Mouse (Mus musculus) embryonic stem cell, embryonic (primary cell): ENCODE measurements around the gene Fam71b.

Experiments used
- CTCF ChIA-PET, 4 experiments: fragments of 300-600 bp in 2 of 4; fragments of 350-600 bp in 2 of 4; sonication (Branson Sonifier 250); formaldehyde crosslinking; loops; one replicate each; lab custom pipeline; 2022; ENCODE audit warnings: inconsistent platforms in 2 of 4; lab: Charles Lee
- POLR2A ChIA-PET, 4 experiments: fragments of 300-600 bp in 2 of 4; fragments of 350-600 bp in 2 of 4; sonication (Branson Sonifier 250); formaldehyde crosslinking; loops; one replicate each; lab custom pipeline; 2022; ENCODE audit warnings: antibody characterized with exemption in 4 of 4, inconsistent platforms in 1 of 4; lab: Charles Lee

Fam71b gene

DNA sequence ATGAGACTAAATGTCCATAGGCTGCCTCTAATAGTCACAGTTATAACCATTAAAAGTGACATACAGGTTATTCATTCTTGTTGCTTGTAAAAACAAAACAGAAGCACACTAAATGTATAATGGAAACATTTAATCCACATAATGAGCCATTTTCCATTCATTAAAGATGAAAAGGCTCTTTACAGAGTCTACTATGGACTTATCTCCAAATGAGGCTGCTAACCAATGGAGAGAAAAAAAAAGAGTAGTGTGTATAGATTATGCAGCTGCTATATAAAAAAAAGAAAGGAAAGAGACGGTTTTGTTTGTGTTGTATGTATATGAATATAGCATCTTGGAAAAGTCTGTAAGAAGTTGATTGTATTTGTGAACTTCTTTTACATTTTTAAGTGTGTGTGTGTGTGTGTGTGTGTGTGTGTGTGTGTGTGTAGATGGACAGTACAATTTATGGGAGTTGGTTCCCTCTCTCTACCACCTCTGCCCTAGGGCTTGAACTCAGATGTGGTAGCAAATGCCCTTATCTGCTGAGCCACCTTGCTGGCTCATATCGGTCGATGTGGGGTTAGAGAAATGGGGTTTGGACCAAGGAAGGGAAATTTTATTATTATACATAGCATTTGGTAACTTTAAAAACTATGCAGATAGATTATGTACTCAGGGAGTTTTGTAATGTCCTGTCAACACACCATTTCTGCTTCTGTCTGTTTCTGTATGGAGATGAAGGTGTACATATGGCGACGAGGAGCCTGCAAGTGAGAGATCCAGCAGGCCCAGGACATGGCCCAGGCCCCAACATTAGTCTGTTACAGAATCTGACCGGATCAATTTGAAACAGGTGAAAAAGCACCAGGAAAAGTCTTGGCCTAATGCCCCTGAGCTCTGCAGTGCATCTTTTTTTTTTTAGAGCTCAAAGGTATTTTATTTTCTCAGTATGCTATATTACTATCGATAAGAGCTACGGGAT lies 18.3 kb upstream of the Fam71b start:
- ChIA-PET POLR2A (no interaction called here), CTCF (interaction anchor here in 1 of 4 experiments (0.7 kb wide), 1 partner anchor 101 kb away, joined by 3 read pairs; no protein-coding TSS in a partner anchor)

DNA sequence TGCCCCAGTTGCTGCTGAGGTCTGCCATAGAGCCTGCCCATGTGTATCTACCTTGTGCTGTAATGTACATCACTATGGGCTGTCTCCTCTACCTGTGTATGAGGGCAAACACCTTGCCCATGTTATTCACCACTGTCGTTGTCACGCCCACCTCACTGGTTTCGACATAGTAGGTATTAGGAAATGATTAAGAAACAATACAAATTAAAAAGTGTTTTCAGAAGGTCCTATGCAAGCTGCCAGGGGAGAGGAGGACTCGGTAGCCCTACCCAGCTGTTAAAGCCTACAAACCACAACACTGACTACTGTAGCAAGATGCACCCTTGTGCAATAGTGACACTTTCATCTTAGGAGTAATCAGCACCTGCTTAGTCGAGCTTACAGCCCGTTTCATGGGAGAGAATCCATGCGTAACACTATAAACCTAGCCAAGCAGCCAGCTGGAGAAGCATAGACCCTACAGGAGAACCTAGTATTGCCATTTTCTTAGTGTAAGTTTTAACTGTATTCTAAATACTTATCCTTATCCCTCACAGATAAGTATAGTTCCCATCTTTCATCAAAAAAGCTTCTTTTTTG lies 16.2 kb upstream of the Fam71b start:
- ChIA-PET CTCF (no interaction called here), POLR2A (no interaction called here)

- CTCF ChIA-PET, result interaction anchor here in 3 of 4 experiments (0.6 to 1.1 kb wide), 4 partner anchors 77 to 516 kb away, joined by 3 to 7 read pairs (median 6); no protein-coding TSS in a partner anchor
- POLR2A ChIA-PET, result interaction anchor here in 1 of 4 experiments (0.7 kb wide), 1 partner anchor 127 kb away, joined by 3 read pairs; no protein-coding TSS in a partner anchor
Observed at GRCm38 (mm10) chr11:46382466-46382865, 13.9 kb upstream of the Fam71b start.

- ChIA-PET POLR2A (no interaction called here), CTCF (interaction anchor here in 1 of 4 experiments (1.4 kb wide), 1 partner anchor 108 kb away, joined by 3 read pairs; no protein-coding TSS in a partner anchor)
Observed at GRCm38 (mm10) chr11:46384925-46385324, 11.4 kb upstream of the Fam71b start.

DNA sequence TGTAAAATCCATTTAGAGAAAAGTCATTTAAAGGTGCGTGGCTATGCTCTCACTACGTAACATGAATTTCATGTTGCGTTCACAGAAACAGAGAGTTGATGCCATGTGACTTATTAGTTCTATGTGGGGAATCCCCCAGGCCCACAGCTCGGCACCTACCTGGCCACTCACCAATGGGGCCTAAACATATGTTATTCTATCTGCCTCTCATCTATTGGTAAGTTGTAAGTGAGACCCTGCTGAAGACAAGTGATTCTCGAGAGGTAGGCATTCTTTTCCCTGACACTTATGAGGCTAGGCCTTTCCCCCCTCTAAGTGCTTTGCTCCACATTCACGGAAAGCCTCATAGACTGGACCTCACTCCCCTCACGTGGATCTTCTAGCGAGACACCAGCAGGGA lies 9.8 kb upstream of the Fam71b start:
- POLR2A ChIA-PET, result no interaction called here
- CTCF ChIA-PET, result no interaction called here

GRCm38 (mm10) chr11:46387061-46387460 lies 9.3 kb upstream of the Fam71b start:
- CTCF ChIA-PET, result no interaction called here
- POLR2A ChIA-PET, result interaction anchor here in 1 of 4 experiments (0.9 kb wide), 1 partner anchor 60 kb away, joined by 5 read pairs; no protein-coding TSS in a partner anchor

DNA sequence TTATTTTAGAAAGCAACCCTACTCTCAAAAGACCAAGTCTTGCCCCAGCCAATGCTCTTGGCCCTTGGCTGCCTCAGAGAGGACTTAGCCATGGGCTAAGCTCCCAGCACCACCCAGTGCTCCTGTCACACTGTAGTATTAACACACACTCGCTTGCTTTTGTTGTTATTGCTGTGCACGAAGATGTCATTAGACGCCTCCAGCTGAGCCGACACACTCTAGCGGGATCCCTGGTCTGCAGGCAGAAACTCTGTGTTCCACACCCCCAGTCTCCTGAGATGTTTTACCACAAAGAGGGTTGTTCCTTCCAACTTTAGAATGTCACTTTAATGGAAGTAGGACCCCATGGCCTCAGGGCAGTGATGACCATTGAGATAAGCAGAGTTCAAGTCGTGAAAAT lies 7.9 kb upstream of the Fam71b start:
- CTCF ChIA-PET, result no interaction called here
- POLR2A ChIA-PET, result no interaction called here

DNA sequence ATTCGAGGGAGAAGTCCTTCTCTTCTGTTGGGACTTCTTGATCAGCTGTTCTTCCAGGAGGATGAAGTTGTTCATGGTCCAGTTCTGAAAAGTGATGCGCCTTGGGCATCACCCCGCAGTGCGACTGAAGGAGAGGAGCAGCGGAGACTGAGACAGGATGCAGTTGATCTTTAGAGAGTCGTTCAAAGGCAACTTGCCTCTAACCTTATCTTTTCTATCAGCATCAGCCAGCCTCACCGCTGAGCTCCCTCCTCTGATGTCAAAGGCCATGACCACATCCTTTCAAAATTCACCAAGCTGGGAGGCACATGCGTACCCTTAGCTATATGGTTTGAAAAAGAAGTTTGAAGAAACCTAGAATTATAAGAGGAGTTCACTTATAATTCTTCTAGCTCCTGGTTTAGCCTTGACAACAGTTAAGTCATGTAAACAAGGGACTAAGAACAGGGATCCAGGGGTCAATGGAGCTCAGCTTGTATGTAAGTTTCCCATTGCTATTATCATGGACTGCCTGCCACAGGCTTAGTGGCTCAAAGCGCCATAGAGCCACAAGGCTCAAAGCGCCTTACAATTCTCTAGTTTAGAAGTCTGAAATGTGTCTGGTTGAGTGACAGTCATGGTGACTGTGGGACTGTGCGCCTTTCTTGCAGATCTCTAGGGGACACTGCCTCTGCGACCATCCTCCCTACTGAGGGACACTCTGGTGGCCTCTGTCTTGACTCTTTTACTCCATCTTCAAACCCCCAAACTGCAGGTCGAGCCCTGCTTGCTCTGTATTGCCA lies 6.8 kb upstream of the Fam71b start, which contains the start of gene Itk:
Gene Itk (minus strand): TSS at position 180 of the 782 bp plus-strand sequence.
- CTCF ChIA-PET, result no interaction called here
- POLR2A ChIA-PET, result no interaction called here

- CTCF ChIA-PET, result no interaction called here
Observed at GRCm38 (mm10) chr11:46390621-46391020, 5.7 kb upstream of the Fam71b start.

GRCm38 (mm10) chr11:46392890-46393289 lies 3.5 kb upstream of the Fam71b start:
- ChIA-PET CTCF (no interaction called here), POLR2A (interaction anchor here in 1 of 4 experiments (1.2 kb wide), 1 partner anchor 15 kb away, joined by 3 read pairs; no protein-coding TSS in a partner anchor)

More at GRCm38 (mm10) chr11:46390621-46391020, 5.7 kb upstream of the Fam71b start:
- POLR2A ChIA-PET, result no interaction called here

- CTCF ChIA-PET, result no interaction called here
Observed at GRCm38 (mm10) chr11:46393413-46393812, 2.9 kb upstream of the Fam71b start.

GRCm38 (mm10) chr11:46395088-46395487 lies 1.3 kb upstream of the Fam71b start:
- POLR2A ChIA-PET, result interaction anchor here in 1 of 4 experiments (0.7 kb wide), 1 partner anchor 142 kb away, joined by 5 read pairs; no protein-coding TSS in a partner anchor
- CTCF ChIA-PET, result no interaction called here

More at GRCm38 (mm10) chr11:46393413-46393812, 2.9 kb upstream of the Fam71b start:
- POLR2A ChIA-PET, result no interaction called here

GRCm38 (mm10) chr11:46395698-46396097 lies 661 bp upstream of the Fam71b start:
- POLR2A ChIA-PET, result interaction anchor here in 1 of 4 experiments (1.0 kb wide), 1 partner anchor 10 kb away, joined by 3 read pairs; no protein-coding TSS in a partner anchor

DNA sequence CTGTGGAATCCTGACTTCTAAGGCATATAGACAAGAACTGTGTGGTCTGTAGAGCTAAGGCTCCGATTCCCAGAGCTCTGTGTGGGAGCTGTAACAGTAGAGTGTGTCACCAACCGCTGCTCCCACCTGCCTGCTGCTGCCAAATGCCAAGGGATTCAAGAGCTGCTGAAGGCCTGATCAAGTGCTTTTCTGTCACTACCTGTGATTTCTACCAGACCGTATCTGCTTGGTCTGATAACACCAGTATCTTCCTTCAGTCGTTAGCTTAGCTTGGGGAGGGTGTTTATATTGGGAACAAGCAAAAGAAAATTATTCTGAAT lies 461 bp downstream of the Fam71b start:
- ChIA-PET CTCF (interaction anchor here in 1 of 4 experiments (1.3 kb wide), 1 partner anchor 182 kb away, joined by 3 read pairs; no protein-coding TSS in a partner anchor), POLR2A (interaction anchor here in 1 of 4 experiments (1.1 kb wide), 1 partner anchor 11 kb away, joined by 7 read pairs; no protein-coding TSS in a partner anchor)

More at GRCm38 (mm10) chr11:46395698-46396097, 661 bp upstream of the Fam71b start:
- CTCF ChIA-PET, result interaction anchor here in 2 of 4 experiments (0.5 to 1.3 kb wide), 2 partner anchors 159 to 180 kb away, joined by 3 to 5 read pairs; no protein-coding TSS in a partner anchor

DNA sequence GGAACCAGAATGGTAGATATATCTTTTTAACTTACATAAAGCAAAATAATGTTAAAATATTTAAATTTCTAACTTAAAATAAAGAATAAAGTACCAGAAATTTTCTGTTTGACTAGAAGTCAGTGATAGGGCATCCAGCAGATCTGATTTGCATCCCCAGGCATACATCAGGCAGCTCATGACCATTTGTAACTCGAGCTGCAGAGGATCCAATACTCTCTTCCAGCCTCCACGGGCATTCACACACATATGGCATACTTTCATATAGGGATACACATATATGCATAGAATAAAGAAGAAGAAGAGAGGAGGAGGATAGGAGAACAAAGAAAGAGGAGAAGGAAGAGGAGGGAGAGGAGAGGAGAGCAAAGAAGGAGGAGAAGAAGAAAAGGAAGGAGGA lies 1.5 kb downstream of the Fam71b start:
- CTCF ChIA-PET, result interaction anchor here in 1 of 4 experiments (0.5 kb wide), 1 partner anchor 433 kb away, joined by 4 read pairs; no protein-coding TSS in a partner anchor
- POLR2A ChIA-PET, result no interaction called here

DNA sequence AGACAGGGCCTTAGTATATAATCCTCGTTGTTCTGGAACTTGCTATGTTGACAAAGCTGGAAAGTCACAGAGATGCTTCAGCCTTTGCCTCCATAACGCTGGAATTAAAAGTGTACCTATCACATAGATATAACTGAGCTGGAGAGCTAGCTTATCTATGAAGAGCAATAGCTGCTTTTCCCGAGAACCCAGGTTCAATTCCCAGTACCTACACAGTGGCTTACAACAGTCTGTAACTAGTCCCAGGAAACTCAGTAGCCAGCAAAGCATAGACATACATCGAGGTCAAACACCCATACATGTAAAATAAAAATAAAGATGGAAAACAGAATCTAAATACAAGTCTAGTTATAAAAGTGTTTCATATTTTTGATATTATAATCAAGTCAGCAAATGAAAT lies 2.1 kb downstream of the Fam71b start:
- POLR2A ChIA-PET, result no interaction called here

DNA sequence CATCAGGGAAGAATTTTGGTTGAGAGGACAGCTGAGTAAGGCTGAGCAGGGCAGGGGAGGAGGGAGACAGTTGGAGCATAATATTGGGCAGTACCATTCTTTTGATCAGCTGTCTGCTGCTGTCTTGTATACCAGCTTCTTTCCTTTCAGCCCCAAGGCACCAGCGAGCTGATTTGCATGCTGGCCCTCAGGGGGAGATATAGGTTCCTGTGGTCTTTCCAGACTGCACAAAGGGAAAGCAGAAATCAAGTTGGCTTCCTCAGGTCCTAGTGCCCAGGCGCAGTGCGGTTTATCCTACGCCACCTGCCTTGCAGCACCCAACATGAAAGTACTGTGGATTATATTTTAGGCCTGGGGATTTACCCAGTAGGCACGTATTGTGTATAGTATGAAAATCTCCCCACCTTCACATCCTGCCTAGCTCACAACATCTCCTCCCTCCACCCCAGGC lies 2.6 kb downstream of the Fam71b start:
- POLR2A ChIA-PET, result no interaction called here

More for the DNA sequence above, 2.1 kb downstream of the Fam71b start:
- CTCF ChIA-PET, result no interaction called here

GRCm38 (mm10) chr11:46401555-46401954 lies 5.2 kb downstream of the Fam71b start:
- POLR2A ChIA-PET, result no interaction called here
- CTCF ChIA-PET, result no interaction called here

More for the DNA sequence above, 2.6 kb downstream of the Fam71b start:
- CTCF ChIA-PET, result no interaction called here
